Mouse (Mus musculus) c-Kit-positive CD71-positive TER-119-negative erythroid progenitor cells, embryonic 14.5 days (primary cell): ENCODE results near the gene Junb.

Experiments used
- DNase-seq: peaks from one replicate; pipeline ENCODE4 v3.0.0-alpha.2; 2013; ENCODE audit warnings: low read depth

The Junb gene

DNA sequence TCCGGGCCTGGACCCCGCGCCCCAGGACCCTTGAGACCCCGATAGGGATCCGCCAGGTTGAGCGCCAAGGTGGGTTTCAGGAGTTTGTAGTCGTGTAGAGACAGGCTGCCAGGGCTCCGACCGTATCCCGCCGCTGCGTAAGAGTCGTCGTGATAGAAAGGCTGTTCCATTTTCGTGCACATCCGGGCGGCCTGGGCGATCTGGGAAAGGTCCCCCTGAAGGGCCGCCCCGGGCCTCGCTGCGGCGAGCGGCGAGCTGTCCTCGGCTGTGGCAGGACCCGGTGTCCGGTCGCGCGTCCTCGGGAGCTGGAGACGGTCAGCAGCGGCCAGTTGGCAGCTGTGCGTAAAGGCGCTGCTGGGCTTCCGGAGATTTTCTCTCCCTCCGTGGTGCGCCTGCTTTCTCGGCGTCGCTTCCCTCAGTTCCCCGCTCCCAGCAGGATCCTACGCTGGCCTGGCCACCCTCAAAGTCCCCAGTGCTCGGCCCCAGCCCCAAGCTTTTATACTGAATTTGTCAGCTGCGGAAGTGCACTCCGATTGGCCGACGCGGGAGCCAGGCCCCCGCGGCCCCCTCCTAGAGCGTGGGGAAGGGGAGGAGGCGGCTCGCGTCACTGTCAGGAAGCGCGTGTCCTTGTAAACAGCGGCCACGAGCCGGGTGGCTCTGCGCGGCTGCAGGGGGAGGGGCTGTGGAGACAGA, at the start of gene Junb:
TSS of gene Junb (minus strand) at position 471 of the 693 bp plus-strand sequence.
- DNase-seq, result peak; percentile 86

DNA sequence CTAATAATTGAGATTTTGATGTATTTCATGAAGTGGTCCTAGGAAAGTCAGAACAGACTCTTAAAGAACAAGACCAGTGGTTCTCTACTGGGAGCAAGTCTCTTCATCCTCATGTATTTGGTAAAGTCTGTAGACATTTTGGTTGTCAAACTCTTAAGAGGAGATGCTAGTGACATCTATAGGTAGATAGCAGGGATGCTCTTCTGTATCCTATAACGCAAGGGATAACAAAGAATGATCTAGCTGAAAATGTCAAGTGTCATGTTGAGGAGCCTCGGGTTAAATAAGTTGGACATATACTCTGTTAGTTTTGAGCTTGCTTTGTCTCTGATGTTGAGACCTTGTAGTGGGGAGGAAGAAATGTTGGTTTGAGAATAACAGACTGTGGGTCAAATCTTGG, 49.4 kb upstream of the Junb start:
- DNase-seq, result peak; percentile 21

DNA sequence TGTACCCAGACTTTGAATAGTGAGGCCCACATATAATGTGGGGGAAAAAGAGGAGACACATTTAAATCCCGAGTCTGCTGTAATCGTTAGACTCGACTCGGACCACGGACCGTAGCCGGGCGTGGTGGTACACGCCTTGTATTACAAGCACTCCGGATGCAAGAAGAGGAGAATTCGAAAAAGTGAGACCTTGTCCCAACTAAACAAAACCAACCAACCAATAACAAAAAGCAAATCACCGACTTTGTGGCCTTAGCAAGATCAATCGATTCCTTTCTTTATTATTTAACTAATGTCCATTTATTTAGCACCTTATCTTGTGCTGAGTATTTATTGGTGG, 49.0 kb upstream of the Junb start:
- peak; percentile 22 for DNase-seq

DNA sequence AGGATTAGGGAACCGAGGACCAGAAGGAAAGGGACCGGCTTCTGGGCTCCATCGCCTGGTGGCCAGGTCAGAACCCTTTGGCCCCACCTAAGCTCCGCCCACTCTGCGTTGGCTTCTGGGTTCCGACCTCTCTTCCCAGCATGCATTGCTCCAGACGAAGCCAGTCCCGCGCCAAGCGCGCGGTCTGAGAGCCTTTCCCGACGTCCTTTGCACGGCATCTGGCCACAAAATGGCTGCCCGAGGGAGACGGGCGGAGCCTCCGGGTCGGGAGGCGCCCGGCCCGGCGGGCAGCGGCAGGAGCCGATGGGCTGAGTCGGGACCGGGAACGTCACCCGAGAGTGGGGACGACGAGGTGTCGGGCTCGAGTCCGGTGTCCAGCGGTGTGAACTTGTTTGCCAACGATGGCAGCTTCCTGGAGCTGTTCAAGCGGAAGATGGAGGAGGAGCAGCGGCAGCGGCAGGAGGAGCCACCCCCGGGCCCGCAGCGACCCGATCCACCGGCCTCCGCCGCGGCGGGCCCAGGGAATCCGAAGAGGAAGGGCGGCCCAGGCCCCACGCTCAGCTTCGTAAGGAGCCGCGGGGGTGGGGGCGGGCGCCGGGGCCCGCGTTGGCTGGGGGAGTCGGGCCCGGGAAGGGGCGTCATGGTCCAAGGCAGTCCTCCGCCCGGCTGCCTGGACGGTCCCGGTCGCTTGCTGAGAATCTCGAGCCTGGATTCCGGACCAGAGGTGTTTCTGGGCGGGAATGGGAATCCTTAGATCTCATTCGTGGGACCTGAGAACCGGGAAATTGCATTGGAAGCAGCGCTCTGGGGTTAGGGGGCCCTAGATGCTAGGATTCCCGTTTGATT, 48.4 kb upstream of the Junb start, which contains the start of gene Trir:
TSS of gene Trir (plus strand) at position 154 of the 846 bp plus-strand sequence.
- peak; percentile 98 for DNase-seq

DNA sequence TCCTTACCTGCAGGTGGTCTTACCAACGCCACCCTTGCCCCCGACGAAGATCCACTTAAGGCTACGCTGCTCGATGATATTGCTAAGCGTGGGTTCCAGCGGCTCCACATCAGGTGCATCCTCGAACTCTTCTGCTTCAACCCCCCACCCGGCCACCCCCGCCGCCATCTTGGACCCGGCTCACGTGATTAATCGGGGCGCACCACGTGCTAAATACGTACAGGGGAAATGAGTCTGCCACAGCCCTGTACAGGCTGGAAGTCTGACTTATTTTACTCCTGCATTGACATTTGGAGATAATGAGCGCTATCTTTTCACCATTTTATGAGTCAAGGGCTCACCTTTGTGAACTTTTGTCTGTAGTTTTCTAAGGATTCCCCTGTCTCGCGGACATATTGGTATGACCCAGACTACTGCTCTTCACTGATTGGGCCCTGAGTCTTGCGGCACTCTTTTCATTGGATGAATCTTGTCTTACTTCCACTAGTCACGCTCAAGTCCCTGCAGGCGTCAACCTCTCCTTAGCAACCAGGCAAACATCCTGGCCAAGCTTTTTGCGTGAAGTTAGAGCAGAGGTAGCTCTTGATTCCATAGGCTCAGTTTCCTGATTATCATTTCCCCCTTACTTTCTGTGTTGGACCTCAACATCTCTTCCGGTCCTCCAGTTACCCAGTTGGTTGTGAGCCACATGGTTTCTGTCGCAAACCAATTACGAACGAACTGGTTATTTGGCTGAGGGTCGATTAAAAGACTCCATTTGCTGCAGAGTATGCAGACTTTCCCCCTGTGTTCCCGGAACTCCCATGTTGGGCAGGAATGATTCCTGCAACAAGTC, 46.8 kb upstream of the Junb start, which contains the start of gene Asna1:
TSS of gene Asna1 (minus strand) at position 184 of the 835 bp plus-strand sequence.
- DNase-seq, result peak; percentile 93

- DNase-seq, result no peak
These were observed 45.3 kb upstream of the Junb start for GRCm38 (mm10) chr8:85023846-85024245.

DNA sequence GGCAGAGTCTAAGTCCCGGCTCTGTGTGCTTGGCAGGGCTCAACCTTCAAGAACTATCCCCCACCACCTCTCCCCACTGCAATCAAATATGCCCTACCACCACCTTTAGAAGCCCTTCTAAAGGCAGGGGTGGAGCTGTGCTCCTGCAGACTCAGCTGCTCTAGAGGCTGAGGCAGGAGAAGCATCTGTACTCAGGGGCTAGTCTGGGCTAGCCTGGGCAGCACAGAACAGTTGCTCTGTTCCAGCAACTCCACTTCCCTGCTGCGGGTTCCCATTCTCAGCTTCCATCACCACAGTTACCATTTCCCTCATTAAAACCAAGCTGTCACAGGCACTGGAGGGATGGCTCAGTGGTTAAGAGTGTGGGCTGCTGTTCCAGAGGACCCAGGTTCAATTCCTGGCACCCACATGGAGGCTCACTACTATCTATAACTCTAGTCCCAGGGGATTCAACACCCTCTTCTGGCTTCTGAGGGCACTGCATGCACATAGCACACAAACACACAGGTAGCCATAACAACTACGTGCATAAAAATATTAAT, 43.1 kb upstream of the Junb start:
- DNase-seq, result no peak

DNA sequence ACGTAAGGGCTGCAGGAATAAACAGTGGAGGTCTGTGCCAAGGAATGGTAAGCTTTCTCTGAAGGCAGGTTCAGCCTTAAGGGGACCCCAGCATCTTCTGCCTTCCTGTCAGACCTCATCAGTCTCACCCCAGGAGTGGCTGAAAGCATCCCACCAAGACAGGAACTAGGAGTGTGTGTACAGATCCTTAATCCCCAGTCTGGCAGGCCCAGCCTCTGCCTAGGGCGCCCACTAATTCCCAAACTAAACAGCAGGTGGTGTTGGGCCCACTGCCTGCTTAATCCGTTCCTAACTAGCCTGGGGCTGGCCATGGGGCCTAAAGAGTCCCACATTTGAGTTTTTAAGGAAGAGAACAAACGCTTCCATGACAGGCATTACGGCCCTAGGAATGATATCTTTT, 38.7 kb upstream of the Junb start:
- DNase-seq, result no peak

- DNase-seq, result no peak
These were observed 38.2 kb upstream of the Junb start for GRCm38 (mm10) chr8:85016724-85017123.

GRCm38 (mm10) chr8:85014431-85014830, 35.9 kb upstream of the Junb start, which contains the start of gene Best2:
Gene Best2, minus strand, starts transcription at chr8:85014531.
- no peak for DNase-seq

- DNase-seq, result peak; percentile 60
These were observed 34.8 kb upstream of the Junb start for GRCm38 (mm10) chr8:85013230-85013840.

- no peak for DNase-seq
These were observed 32.7 kb upstream of the Junb start for GRCm38 (mm10) chr8:85011242-85011641.

DNA sequence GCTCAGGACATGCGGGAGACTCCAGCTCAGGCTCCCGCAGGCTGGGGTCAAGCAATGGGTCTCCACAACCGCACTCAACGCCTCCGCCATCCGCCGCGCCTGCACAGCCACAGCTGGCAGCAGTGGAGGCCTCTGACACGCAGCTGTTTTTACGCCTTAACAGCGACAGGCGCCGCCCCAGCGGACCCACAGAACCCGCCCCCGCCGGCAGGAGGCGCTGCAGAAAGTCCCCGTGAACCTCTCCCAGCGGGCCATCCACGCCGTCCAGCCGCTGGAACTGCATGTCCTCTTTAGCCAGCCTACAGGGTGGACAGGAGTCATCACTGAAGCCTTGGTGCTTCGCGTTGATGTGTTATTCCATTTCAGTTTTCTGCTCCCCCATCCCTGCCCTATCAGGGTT, 29.2 kb upstream of the Junb start:
- DNase-seq, result no peak

DNA sequence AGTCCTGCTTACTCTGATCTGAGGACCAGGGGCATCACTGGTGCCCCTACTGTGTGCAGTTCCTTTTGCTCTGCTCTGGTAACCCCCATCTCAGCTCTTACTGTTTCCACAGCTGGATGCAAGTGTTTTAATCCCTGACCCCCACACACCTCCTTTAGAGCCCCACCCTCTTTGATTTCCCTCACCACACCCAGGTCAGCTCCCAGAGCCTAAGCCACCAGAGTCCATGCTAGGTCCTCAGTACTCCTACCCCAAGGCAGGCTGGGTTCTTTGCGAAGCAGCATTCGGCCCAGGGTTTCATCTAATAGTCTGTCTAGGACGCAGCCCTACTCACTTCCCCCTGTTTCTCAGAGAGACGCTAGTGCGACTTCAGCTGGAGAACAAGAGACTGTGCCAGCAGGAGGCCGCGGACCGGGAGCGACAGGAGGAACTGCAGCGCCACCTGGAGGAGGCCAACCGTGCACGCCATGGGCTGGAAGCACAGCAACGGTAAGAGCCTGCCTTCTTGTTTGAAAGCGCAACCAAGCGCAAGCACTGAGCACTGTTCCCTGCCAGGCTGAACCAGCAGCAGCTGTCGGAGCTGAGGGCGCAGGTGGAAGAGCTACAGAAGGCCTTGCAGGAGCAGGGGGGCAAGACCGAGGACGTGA, 19.3 kb upstream of the Junb start:
- peak; percentile 85 for DNase-seq

GRCm38 (mm10) chr8:84996978-84997377, 18.5 kb upstream of the Junb start:
- DNase-seq, result no peak

GRCm38 (mm10) chr8:84995680-84996079, 17.2 kb upstream of the Junb start:
- DNase-seq, result no peak

DNA sequence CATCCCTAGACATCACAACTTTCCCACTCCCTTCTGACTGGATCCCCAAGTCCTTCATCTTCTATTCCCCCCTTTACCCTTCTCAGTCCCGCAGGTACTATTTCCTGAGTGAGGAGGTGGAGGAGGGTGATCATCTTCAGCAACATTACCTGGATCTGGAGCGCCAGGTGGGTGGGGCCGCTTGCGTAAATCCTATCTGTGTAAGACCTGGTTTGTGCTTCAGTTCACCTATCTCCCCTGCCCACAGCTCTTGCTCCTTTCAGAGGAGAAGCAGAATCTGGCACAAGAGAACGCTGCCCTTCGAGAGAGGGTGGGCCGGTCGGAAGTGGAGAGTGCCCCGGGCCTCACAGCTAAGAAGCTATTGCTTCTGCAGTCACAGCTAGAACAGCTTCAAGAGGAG, 15.9 kb upstream of the Junb start:
- DNase-seq, result no peak

- DNase-seq, result no peak
These were observed 12.3 kb upstream of the Junb start for GRCm38 (mm10) chr8:84990836-84991235.

DNA sequence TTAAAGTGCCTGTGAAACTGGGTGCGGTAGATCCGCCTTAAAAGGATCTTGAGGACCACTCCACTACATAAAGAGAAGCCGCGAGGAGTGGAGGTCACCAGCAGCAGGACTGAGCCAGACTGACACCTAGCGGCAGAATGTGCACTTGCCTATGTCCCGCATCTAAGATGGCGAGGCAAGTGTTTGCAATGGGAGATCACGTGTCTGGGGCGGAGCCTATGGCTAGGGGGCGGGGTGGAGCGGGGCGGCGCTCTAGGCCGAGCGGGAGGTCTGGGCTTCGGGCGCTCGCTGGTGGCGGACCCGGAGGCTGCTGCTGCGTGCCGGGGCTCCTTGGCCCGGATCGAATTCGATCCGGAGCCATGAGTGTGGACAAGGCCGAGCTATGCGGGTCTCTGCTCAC, 11.8 kb upstream of the Junb start, which contains the start of gene Hook2:
TSS of gene Hook2 (plus strand) at position 255 of the 400 bp plus-strand sequence.
- peak; percentile 99 for DNase-seq

DNA sequence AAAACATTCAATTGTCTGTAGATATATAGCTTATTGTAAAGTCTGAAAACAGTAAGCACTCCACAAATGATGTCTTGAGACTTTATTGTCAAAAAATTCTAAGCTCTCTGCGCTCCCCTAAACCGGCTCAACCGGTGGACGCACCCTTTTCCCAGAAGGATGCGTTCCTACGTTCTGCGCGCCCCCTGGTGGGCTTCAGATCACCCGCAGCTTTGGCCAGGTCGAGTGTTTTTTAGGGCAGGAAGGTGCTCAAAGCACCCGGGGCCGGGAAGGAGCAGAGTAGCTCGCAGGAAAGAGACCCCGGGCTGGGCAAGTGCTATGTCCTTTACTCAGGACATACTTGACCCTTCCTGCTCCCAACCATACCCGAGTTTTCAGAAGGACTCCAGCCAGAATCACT, 11.3 kb upstream of the Junb start:
- peak; percentile 95 for DNase-seq

DNA sequence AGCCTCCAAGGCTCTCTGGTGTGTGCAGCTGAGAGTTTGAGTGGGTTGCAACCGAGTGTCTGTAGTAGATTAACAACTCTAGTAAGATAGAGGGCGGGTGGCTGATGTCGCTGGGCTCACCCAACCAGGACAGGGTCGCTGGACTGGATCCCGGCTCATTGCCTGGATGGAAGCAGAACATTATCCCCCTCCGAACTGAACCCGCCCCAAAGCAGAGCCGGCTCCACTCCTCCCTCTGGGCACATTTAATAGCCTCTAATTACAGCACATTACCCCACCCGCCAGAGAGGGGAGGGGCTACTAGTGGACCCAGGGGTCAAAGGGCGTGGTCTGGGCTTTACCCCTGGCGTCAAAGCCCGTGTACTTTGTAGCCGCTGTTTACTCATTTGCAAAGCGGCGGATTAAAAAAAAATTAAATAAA, 10.8 kb upstream of the Junb start:
- DNase-seq, result no peak
